Mouse (Mus musculus) G1E (cell line): ENCODE measurements at regions not wholly inside any gene's neighbourhood (a gene's known extent, or its start where the extent isn't known, plus 50 kb on each side); places are given as distances from the start of the nearest gene placed in this dataset.

Experiments used
- ATAC-seq: 2 replicates; pipeline ENCODE4 v1.8.0; 2016; ENCODE audit warnings: mild to moderate bottlenecking; ENCODE audit not compliant: insufficient number of reproducible peaks, poor library complexity, low FRiP score, severe bottlenecking; ENCODE audit errors: extremely low read depth
- DNase-seq: peaks from one replicate; pipeline ENCODE4 v3.0.0; 2012; ENCODE audit warnings: low spot score
- H3K27me3 ChIP-seq: 2 replicates; pipeline ENCODE4 v1.6.1; 2012; ENCODE audit warnings: mild to moderate bottlenecking, low read length, inconsistent platforms; ENCODE audit not compliant: insufficient read depth
- H3K36me3 ChIP-seq: replicated peaks from 2 replicates; pipeline ENCODE3; 2012; ENCODE audit warnings: mild to moderate bottlenecking, inconsistent platforms
- H3K4me1 ChIP-seq: 2 replicates; pipeline ENCODE4 v1.6.1; 2012; ENCODE audit warnings: low read depth, low read length, inconsistent platforms, mixed read lengths; ENCODE audit not compliant: insufficient read depth
- H3K4me3 ChIP-seq: 2 replicates; pipeline ENCODE4 v1.5.1; 2012; ENCODE audit warnings: low read depth, mild to moderate bottlenecking, inconsistent platforms, low read length, moderate library complexity, mixed read lengths
- H3K9me3 ChIP-seq: replicated peaks from 2 replicates; pipeline ENCODE4 v1.6.1; 2012; ENCODE audit warnings: inconsistent platforms
- CTCF ChIP-seq: IDR thresholded peaks from 2 replicates; pipeline ENCODE4 v1.5.1; 2012; ENCODE audit warnings: low read depth, low read length, inconsistent platforms, mixed read lengths
- GATA1 ChIP-seq: IDR thresholded peaks from 2 replicates; pipeline ENCODE4 v1.6.1; 2012; ENCODE audit warnings: borderline replicate concordance, low read length, inconsistent platforms, mixed read lengths
- GATA2 ChIP-seq: IDR thresholded peaks from 2 replicates; pipeline ENCODE4 v1.6.1; 2012; ENCODE audit warnings: low read depth, low read length, inconsistent platforms, borderline replicate concordance
- POLR2AphosphoS5 ChIP-seq: IDR thresholded peaks from 2 replicates; pipeline ENCODE4 v1.6.1; 2012; ENCODE audit warnings: low read depth, low read length, inconsistent platforms; ENCODE audit not compliant: insufficient replicate concordance
- TAL1 ChIP-seq: conservative IDR thresholded peaks from 2 replicates; pipeline ENCODE4 v1.6.1; 2012; ENCODE audit warnings: low read depth, low read length, inconsistent platforms, mixed read lengths

DNA sequence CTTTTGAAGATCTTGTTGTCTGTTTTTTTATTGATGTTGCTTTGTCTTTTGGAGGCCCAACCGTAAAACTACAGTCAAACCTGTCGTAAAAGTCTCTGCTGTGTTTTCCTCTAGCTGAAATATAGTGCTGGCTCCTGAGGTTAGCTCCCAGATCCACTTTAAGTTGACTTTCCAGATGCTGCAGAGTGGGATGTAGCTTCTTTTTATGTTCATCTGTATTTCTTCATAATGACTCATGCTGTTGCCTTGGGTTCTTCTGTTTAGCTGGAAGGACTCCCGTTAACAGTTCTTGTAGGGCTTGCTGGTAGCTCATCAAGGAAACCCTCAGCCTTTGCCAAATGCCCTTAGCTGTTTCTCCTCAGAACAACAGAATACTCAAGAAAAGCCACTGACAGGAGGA lies 595.6 kb downstream of the Zfp706 start:
- Histone ChIP-seq H3K9me3 (no peaks in the 10 kb centered on the region), H3K27me3 (peaks cover 19% of the 10 kb centered on the region), H3K36me3 (no peaks in the 10 kb centered on the region), H3K4me3 (no peak overlapping the region), H3K4me1 (no peaks in the 10 kb centered on the region)
- no peak for TF ChIP-seq GATA2
- no peak for TF ChIP-seq POLR2AphosphoS5
- no peak for TF ChIP-seq CTCF
- TF ChIP-seq TAL1, result no peak
- TF ChIP-seq GATA1, result no peak
- DNase-seq (no peak), ATAC-seq (no peak)

DNA sequence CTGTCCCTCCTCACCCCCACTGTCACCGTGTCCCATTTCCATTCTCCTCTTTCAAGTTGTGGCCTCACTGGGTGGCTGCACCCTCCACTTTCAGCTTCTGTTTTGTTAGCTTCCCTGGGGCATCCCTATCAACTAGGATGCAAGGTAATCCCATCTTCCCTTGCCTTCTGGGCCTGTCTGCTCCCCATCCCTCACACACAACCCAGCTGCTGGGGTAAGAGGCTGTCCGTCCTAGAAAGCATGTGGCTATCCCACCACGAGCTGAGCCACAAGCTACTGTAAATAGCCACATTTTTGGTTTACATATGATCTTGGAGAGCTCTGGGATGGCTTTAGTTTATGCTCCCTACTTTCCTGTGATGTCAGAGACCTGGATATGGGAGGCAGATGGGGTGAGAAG lies 602.1 kb downstream of the Zfp706 start:
- Histone ChIP-seq H3K4me1 (no peaks in the 10 kb centered on the region), H3K27me3 (peaks cover 15% of the 10 kb centered on the region; the same call in 1 of the 2 replicates), H3K4me3 (no peak overlapping the region), H3K36me3 (no peaks in the 10 kb centered on the region), H3K9me3 (no peaks in the 10 kb centered on the region)
- no peak for TF ChIP-seq CTCF
- no peak for TF ChIP-seq GATA2
- no peak for TF ChIP-seq GATA1
- no peak for TF ChIP-seq POLR2AphosphoS5
- no peak for TF ChIP-seq TAL1
- DNase-seq (no peak), ATAC-seq (no peak)

DNA sequence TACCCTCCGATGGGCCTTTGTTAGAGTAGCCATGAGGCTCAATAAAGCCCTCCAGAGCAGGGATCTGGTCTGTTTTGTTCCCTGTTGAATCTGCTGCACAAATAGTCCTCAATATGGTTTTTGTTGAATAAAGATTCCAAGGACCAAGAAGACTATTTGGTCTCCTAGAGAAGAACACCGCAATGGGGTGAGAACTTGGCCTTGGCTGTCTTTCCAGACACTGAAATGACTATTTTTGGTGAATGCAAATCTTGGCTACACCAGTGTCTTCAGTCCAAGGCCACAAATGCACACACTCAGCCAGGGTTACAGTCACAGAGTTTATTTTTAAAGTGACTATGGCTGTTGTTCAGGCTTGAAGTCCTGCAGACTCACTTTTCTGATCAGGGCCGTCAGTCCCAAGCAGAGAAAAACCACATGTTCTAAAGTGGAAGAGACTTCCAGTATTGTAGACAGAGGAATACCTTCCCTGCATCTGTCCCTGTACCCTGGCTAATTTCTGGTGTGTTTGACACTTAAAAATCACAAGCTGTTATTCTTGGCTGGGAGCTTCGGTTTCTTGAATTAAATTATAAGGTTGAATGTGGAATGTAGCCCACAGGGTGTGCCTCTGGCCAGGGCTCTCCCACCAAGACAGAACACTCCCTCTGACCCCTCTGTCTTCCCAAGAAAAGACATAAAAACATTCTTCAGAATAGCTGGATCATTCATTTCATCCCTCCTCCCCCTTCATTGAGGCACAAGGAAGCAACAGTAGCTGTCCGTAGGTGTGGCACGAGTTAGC lies 604.0 kb downstream of the Zfp706 start:
- DNase-seq, result no peak
- H3K27me3 ChIP-seq, result peaks cover 10% of the 10 kb centered on the region
- TF ChIP-seq POLR2AphosphoS5, result no peak
- no peak for TF ChIP-seq GATA1
- TF ChIP-seq GATA2, result no peak
- no peak for TF ChIP-seq CTCF
- no peak for TF ChIP-seq TAL1
- no peak overlapping the region for H3K4me3 ChIP-seq
- H3K4me1 ChIP-seq, result no peaks in the 10 kb centered on the region
- H3K9me3 ChIP-seq, result no peaks in the 10 kb centered on the region
- no peaks in the 10 kb centered on the region for H3K36me3 ChIP-seq
- no peak for ATAC-seq

DNA sequence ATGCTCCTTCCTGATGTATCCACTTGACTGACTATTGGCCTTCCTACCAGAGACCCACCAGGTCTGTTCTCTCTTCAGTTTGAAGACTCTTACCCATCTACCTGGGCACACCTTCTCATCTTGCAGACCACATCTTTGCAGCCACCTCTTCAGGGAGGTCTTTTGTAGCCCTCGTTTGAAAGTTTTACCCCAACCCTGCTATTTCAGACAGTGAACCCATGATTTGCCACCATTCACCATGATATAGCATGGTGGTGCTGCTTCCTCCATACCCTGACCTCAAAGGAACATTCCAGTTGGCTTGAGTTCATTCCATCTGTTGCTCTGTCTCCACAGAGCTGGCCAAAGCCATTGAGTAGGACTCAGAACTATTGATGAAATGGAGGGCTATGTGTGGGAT lies 605.5 kb downstream of the Zfp706 start:
- ATAC-seq (no peak), DNase-seq (no peak)
- no peak for TF ChIP-seq GATA1
- no peak for TF ChIP-seq GATA2
- TF ChIP-seq POLR2AphosphoS5, result no peak
- Histone ChIP-seq H3K36me3 (no peaks in the 10 kb centered on the region), H3K27me3 (peaks cover 13% of the 10 kb centered on the region), H3K9me3 (no peaks in the 10 kb centered on the region), H3K4me1 (no peaks in the 10 kb centered on the region), H3K4me3 (no peak overlapping the region)

DNA sequence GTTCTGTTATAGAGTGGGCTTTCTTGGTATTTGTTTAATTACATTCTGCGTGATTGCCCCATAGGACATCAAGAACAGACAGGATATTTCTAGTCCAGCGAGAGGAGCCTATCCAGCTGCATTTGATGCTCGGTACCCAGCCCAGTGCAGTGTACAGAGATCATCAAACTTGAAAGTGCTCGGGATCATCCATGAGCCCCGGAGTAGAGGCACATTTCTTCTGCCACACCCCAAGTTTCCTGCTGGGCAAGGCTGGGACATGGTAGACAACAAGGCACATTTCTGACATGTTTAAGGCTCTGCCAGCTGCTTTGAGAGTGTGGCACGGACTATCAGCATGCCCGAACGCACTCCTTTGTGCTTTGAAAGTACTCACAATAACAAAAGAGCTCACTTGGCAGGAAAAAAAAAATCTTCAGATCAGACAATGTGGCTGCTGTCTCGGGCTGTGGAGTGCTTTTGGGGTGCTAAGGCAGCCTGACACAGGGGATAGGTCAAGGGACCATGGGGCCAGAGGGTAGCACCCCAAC lies 607.2 kb downstream of the Zfp706 start:
- Histone ChIP-seq H3K4me3 (no peak overlapping the region), H3K4me1 (no peaks in the 10 kb centered on the region), H3K27me3 (peaks cover 15% of the 10 kb centered on the region), H3K36me3 (no peaks in the 10 kb centered on the region), H3K9me3 (no peaks in the 10 kb centered on the region)
- ATAC-seq, result no peak
- TF ChIP-seq GATA1 (no peak), TAL1 (no peak), GATA2 (no peak), POLR2AphosphoS5 (no peak), CTCF (no peak)
- DNase-seq, result no peak

DNA sequence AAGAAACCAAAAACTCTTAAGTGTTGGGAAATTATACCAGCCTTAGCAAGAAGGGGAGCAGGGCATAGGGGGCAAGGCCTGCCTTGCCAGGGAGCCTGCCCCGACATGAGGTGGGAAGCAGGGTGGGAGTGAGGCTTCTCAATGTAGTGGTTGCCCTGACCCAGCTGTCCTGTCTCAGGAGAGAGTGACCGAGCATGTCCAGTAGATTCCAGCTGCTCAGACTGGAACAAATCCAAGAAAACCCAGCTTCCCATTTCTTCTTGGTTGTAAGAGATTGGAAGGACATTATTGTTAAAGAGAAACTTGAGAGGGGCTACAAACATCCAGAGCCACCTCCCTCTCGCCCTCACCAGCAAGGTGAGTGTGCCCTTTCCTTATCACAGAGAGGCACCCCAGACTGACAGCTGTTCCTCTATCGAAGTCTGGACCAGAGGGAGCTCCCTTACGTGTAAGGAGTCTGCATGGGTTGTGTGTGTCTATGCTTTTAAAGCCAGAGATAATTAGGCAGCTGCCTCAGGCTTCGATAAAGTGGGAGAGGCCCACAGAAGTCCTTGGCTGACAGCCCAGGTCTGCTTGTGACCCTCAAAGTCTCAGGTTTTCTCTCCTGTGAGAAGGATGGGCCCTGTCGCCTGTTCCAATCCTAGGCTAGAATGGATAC lies 608.1 kb downstream of the Zfp706 start:
- Histone ChIP-seq H3K4me3 (no peak overlapping the region), H3K27me3 (peaks cover 15% of the 10 kb centered on the region), H3K36me3 (no peaks in the 10 kb centered on the region), H3K9me3 (no peaks in the 10 kb centered on the region), H3K4me1 (no peaks in the 10 kb centered on the region)
- no peak for ATAC-seq
- no peak for TF ChIP-seq GATA2
- no peak for DNase-seq
